Mouse (Mus musculus) layer of hippocampus, postnatal 36 days (tissue): ENCODE data around the gene Ppat. TPM values are rescaled to one million over a fixed set of nuclear protein-coding genes. Genes with fewer than 3 reads are reported as not detected.
"Not testable (repeated sequence)": the region's sequence is repeated elsewhere in the genome, so short reads cannot be mapped to it uniquely, and the experiment has no call there.

ENCODE experiments used
- DNase-seq, 2 experiments: peaks; one replicate each; pipeline ENCODE4 v3.0.0; 2022
- total RNA-seq, 2 experiments: library from RNA; stranded (reverse); gene quantifications; 2 replicates each; pipeline ENCODE4 v1.2.3; 2021

Ppat gene
- total RNA-seq, 2 experiments from 2014 or later = 16.3 to 16.5 TPM

GRCm38 (mm10) chr5:76947142-76947541, 4.2 kb downstream of the Ppat start:
- DNase-seq = no peak

GRCm38 (mm10) chr5:76945678-76946033, 5.7 kb downstream of the Ppat start:
- no peak for DNase-seq

GRCm38 (mm10) chr5:76944965-76945677, 6.3 kb downstream of the Ppat start:
- DNase-seq = no peak

- DNase-seq = no peak
Observed at GRCm38 (mm10) chr5:76942505-76942904, 8.9 kb downstream of the Ppat start.

GRCm38 (mm10) chr5:76941975-76942374, 9.4 kb downstream of the Ppat start:
- no peak for DNase-seq

GRCm38 (mm10) chr5:76939717-76940116, 11.7 kb downstream of the Ppat start:
- DNase-seq = no peak

GRCm38 (mm10) chr5:76929180-76929877, 22.0 kb downstream of the Ppat start:
- DNase-seq = no peak

GRCm38 (mm10) chr5:76928124-76928832, 23.1 kb downstream of the Ppat start:
- peak in 1 of 2 experiments; percentile 13 for DNase-seq

GRCm38 (mm10) chr5:76924296-76924695, 27.1 kb downstream of the Ppat start:
- DNase-seq = no peak

GRCm38 (mm10) chr5:76923428-76923827, 27.9 kb downstream of the Ppat start:
- DNase-seq = peak; percentile 19 to 31

GRCm38 (mm10) chr5:76922833-76923232, 28.5 kb downstream of the Ppat start:
- DNase-seq = no peak

GRCm38 (mm10) chr5:76912522-76912921, 38.9 kb downstream of the Ppat start:
- DNase-seq = not testable (repeated sequence)

GRCm38 (mm10) chr5:76910807-76911206, 40.6 kb downstream of the Ppat start:
- DNase-seq = no peak

- DNase-seq = no peak
Observed at GRCm38 (mm10) chr5:76906155-76906499, 45.3 kb downstream of the Ppat start.

GRCm38 (mm10) chr5:76905405-76906154, 45.8 kb downstream of the Ppat start, which contains the start of gene Aasdh:
Gene Aasdh (minus strand): TSS chr5:76905514.
- peak; percentile 95 to 96 for DNase-seq

- no peak for DNase-seq
Observed at GRCm38 (mm10) chr5:76904713-76905404, 46.5 kb downstream of the Ppat start.

- no peak for DNase-seq
Observed at GRCm38 (mm10) chr5:76902131-76902530, 49.2 kb downstream of the Ppat start.

GRCm38 (mm10) chr5:76893084-76893483, 58.3 kb downstream of the Ppat start:
- no peak for DNase-seq

GRCm38 (mm10) chr5:76892608-76893007, 58.8 kb downstream of the Ppat start:
- DNase-seq = no peak

- no peak for DNase-seq
Observed at GRCm38 (mm10) chr5:76887011-76887410, 64.4 kb downstream of the Ppat start.

- DNase-seq = no peak
Observed at GRCm38 (mm10) chr5:76884107-76884506, 67.3 kb downstream of the Ppat start.
